ENCODE assay signal across 12 mouse cellular contexts in genomic region chr2:131143007-131143780, GRCm38 (mm10). TPM values are rescaled to one million over a fixed set of nuclear protein-coding genes. Genes with fewer than 3 reads are reported as not detected.
A peak's percentile ranks its signal among the peaks of the same experiment; 100 is the strongest.
DNase-seq lines count a peak whose midpoint lies in the region; ATAC-seq and TF ChIP-seq lines count a peak whose summit lies in the region.
"Had no signal": no experiment of that assay in that cellular context is flagged by ENCODE, and none has a peak within 500 bp of the region (broad histone marks: within the 10 kb centered on the region; RNA-seq: fewer than 3 reads in every experiment).

No protein-coding gene starts in this region.

- H3K9ac ChIP-seq in forebrain, embryonic 14.5 days (ENCODE audit: low read length) = no peak overlapping the region
- H3K9ac ChIP-seq in kidney, postnatal 0 days (ENCODE audit: low read depth, low read length) = no peak overlapping the region
- no peak overlapping the region for H3K9ac ChIP-seq in ES-Bruce4 (ENCODE audit: low read depth, poor library complexity, severe bottlenecking)
- H3K9ac ChIP-seq in liver, embryonic 12.5 days = 0 out of 2 replicates have a peak overlapping the region, but pooled peaks have one; percentile 27
- H3K9ac ChIP-seq: limb, embryonic 12.5 days had no signal

- no peak for DNase-seq in forebrain, embryonic 14.5 days (ENCODE audit: low spot score)
- no peak for DNase-seq in forebrain, embryonic 10.5 days (ENCODE audit: extremely low spot score, low spot score)
- no peak for DNase-seq in kidney, postnatal 0 days (ENCODE audit: low spot score)
- DNase-seq in kidney, adult 11 months = no peak
- DNase-seq in retina, embryonic 14.5 days (ENCODE audit: low spot score) = no peak
- DNase-seq in right cerebral cortex, postnatal 10 days (ENCODE audit: low spot score in 2 of 2) = no peak
- DNase-seq: cerebellum, adult 11-12 months had no signal

- no peaks in the 10 kb centered on the region for H3K4me1 ChIP-seq in forebrain, embryonic 14.5 days (ENCODE audit: control insufficient read depth, insufficient read depth, low read length)
- H3K4me1 ChIP-seq in forebrain, embryonic 10.5 days = peaks cover 26% of the 10 kb centered on the region
- peaks cover 7% of the 10 kb centered on the region; the same call in 1 of the 2 replicates for H3K4me1 ChIP-seq in kidney, postnatal 0 days (replicated peaks; ENCODE audit: insufficient read depth, low read length)
- H3K4me1 ChIP-seq in ES-Bruce4 (ENCODE audit: control insufficient read depth, insufficient read depth, low read length) = no peaks in the 10 kb centered on the region
- H3K4me1 ChIP-seq in liver, embryonic 12.5 days = peaks cover 69% of the 10 kb centered on the region

- H3K9me3 ChIP-seq in forebrain, embryonic 14.5 days (replicated peaks; ENCODE audit: control insufficient read depth, low read length) = no peaks in the 10 kb centered on the region
- no peaks in the 10 kb centered on the region for H3K9me3 ChIP-seq in forebrain, embryonic 10.5 days
- H3K9me3 ChIP-seq in kidney, postnatal 0 days (replicated peaks; ENCODE audit: low read length) = no peaks in the 10 kb centered on the region
- no peaks in the 10 kb centered on the region for H3K9me3 ChIP-seq in ES-Bruce4 (replicated peaks; ENCODE audit: control insufficient read depth, insufficient read depth, low read length, poor library complexity, severe bottlenecking)
- no peaks in the 10 kb centered on the region for H3K9me3 ChIP-seq in liver, embryonic 12.5 days (replicated peaks)
- H3K9me3 ChIP-seq: limb, embryonic 12.5 days had no signal

- H3K27me3 ChIP-seq in forebrain, embryonic 14.5 days (replicated peaks; ENCODE audit: control insufficient read depth, insufficient read depth, low read length) = no peaks in the 10 kb centered on the region
- no peaks in the 10 kb centered on the region for H3K27me3 ChIP-seq in forebrain, embryonic 10.5 days (ENCODE audit: poor library complexity, severe bottlenecking)
- no peaks in the 10 kb centered on the region for H3K27me3 ChIP-seq in kidney, postnatal 0 days (ENCODE audit: insufficient read depth, low read length)
- no peaks in the 10 kb centered on the region for H3K27me3 ChIP-seq in ES-Bruce4 (ENCODE audit: control insufficient read depth, insufficient read depth, low read length, poor library complexity, severe bottlenecking)
- no peaks in the 10 kb centered on the region for H3K27me3 ChIP-seq in liver, embryonic 12.5 days (replicated peaks)
- H3K27me3 ChIP-seq: limb, embryonic 12.5 days had no signal

- H3K4me2 ChIP-seq in forebrain, embryonic 14.5 days (ENCODE audit: low read length) = no peak overlapping the region
- H3K4me2 ChIP-seq in kidney, postnatal 0 days (ENCODE audit: low read length) = 0 out of 2 replicates have a peak overlapping the region, but pooled peaks have one; percentile 18
- peak overlapping the region; percentile 39 for H3K4me2 ChIP-seq in liver, embryonic 12.5 days
- H3K4me2 ChIP-seq: limb, embryonic 12.5 days had no signal

- H3K27ac ChIP-seq in forebrain, embryonic 14.5 days (ENCODE audit: low read depth, low read length) = no peak overlapping the region
- no peak overlapping the region for H3K27ac ChIP-seq in forebrain, embryonic 10.5 days
- H3K27ac ChIP-seq in kidney, postnatal 0 days = no peak overlapping the region
- H3K27ac ChIP-seq in ES-Bruce4 (ENCODE audit: insufficient read depth, low read length) = no peak overlapping the region
- H3K27ac ChIP-seq in liver, embryonic 12.5 days = no peak overlapping the region

- no peak for TF ChIP-seq EP300 in ES-Bruce4 (IDR thresholded peaks at IDR 0.05; ENCODE audit: insufficient read depth, low read depth, low read length)

- H3K4me3 ChIP-seq in forebrain, embryonic 14.5 days (ENCODE audit: low read depth, low read length) = no peak overlapping the region
- H3K4me3 ChIP-seq in forebrain, embryonic 10.5 days = no peak overlapping the region; the same call in 1 of the 2 replicates
- H3K4me3 ChIP-seq in kidney, postnatal 0 days (replicated peaks; ENCODE audit: low read depth, low read length) = no peak overlapping the region
- H3K4me3 ChIP-seq in ES-Bruce4 (ENCODE audit: low read depth, low read length) = 0 out of 2 replicates have a peak overlapping the region, but pooled peaks have one; percentile 3
- H3K4me3 ChIP-seq in liver, embryonic 12.5 days = no peak overlapping the region
- H3K4me3 ChIP-seq: limb, embryonic 12.5 days had no signal

- TF ChIP-seq CTCF in kidney, postnatal 0 days (IDR thresholded peaks at IDR 0.05; ENCODE audit: low read depth) = no peak
- TF ChIP-seq CTCF in ES-Bruce4 (IDR thresholded peaks at IDR 0.05; ENCODE audit: low read depth, low read length) = no peak

- H3K36me3 ChIP-seq in forebrain, embryonic 14.5 days (ENCODE audit: control insufficient read depth, insufficient read depth, low read length) = peaks cover 45% of the 10 kb centered on the region
- peaks cover 71% of the 10 kb centered on the region for H3K36me3 ChIP-seq in forebrain, embryonic 10.5 days (replicated peaks)
- peaks cover 51% of the 10 kb centered on the region for H3K36me3 ChIP-seq in kidney, postnatal 0 days (ENCODE audit: insufficient read depth, low read length)
- H3K36me3 ChIP-seq in ES-Bruce4 (ENCODE audit: control insufficient read depth, insufficient read depth, low read length, poor library complexity, severe bottlenecking) = peaks cover 11% of the 10 kb centered on the region; the same call in 1 of the 2 replicates
- H3K36me3 ChIP-seq in liver, embryonic 12.5 days = peaks cover 91% of the 10 kb centered on the region

- 66% methylated on average over 22 of the region's 22 CpGs for WGBS in forebrain, embryonic 14.5 days
- WGBS in forebrain, embryonic 10.5 days = 68% methylated on average over 22 of the region's 22 CpGs
- 72% methylated on average over 22 of the region's 22 CpGs for WGBS in kidney, postnatal 0 days
- WGBS in liver, embryonic 12.5 days (ENCODE audit: insufficient replicate concordance) = 76% methylated on average over 22 of the region's 22 CpGs

- TF ChIP-seq POLR2A in ES-Bruce4 (IDR thresholded peaks at IDR 0.05; ENCODE audit: insufficient read depth, low read length) = no peak

- ATAC-seq in forebrain, embryonic 14.5 days = peak; percentile 50
- no peak for ATAC-seq in kidney, postnatal 0 days (replicated peaks; ENCODE audit: low FRiP score, low read depth)
- ATAC-seq in liver, embryonic 12.5 days = no peak

RNA-seq across cellular contexts. Expression of gene Gm11037, which starts 9.9 kb away (rescaled TPM):
- not detected in 2 replicates for polyA plus RNA-seq in forebrain, embryonic 14.5 days (2014; fragmentation: Nextera tagmentation; extraction: Ambion mirVana)
- not detected in 2 replicates for polyA plus RNA-seq in forebrain, embryonic 10.5 days (2016; fragmentation: Nextera tagmentation; extraction: Ambion mirVana)
- not detected in 2 replicates for polyA plus RNA-seq in kidney, postnatal 0 days (2015; fragmentation: Nextera tagmentation; extraction: Ambion mirVana)
- polyA plus RNA-seq in ES-Bruce4 (2011; ENCODE audit: insufficient read depth, insufficient read length, low read depth, missing spikeins) = not detected in 2 replicates
- not detected in 2 replicates for polyA plus RNA-seq in liver, embryonic 12.5 days (2016; fragmentation: Nextera tagmentation; extraction: Ambion mirVana)
- polyA plus RNA-seq: adrenal gland, adult 2 months; limb, embryonic 12.5 days; midbrain, embryonic 14.5 days had no signal

RNA-seq across cellular contexts. Expression of gene Hspa12b, which starts 16.1 kb away (rescaled TPM):
- 1.6 and 1.8 TPM in 2 replicates for polyA plus RNA-seq in forebrain, embryonic 14.5 days (2014; fragmentation: Nextera tagmentation; extraction: Ambion mirVana)
- polyA plus RNA-seq in forebrain, embryonic 10.5 days (2016; fragmentation: Nextera tagmentation; extraction: Ambion mirVana) = 8.4 and 8.7 TPM in 2 replicates
- 9.4 and 9.8 TPM in 2 replicates for polyA plus RNA-seq in kidney, postnatal 0 days (2015; fragmentation: Nextera tagmentation; extraction: Ambion mirVana)
- polyA plus RNA-seq in ES-Bruce4 (2011; ENCODE audit: insufficient read depth, insufficient read length, low read depth, missing spikeins) = 1.9 and 2.2 TPM in 2 replicates
- 4.2 TPM in 2 replicates for polyA plus RNA-seq in liver, embryonic 12.5 days (2016; fragmentation: Nextera tagmentation; extraction: Ambion mirVana)

RNA-seq across cellular contexts. Expression of gene 1700037H04Rik, which starts 16.7 kb away (rescaled TPM):
- polyA plus RNA-seq in forebrain, embryonic 14.5 days (2014; fragmentation: Nextera tagmentation; extraction: Ambion mirVana) = 110 and 112 TPM in 2 replicates
- polyA plus RNA-seq in forebrain, embryonic 10.5 days (2016; fragmentation: Nextera tagmentation; extraction: Ambion mirVana) = 128 and 129 TPM in 2 replicates
- 84.8 and 91.5 TPM in 2 replicates for polyA plus RNA-seq in kidney, postnatal 0 days (2015; fragmentation: Nextera tagmentation; extraction: Ambion mirVana)
- 74.5 and 79.8 TPM in 2 replicates for polyA plus RNA-seq in ES-Bruce4 (2011; ENCODE audit: insufficient read depth, insufficient read length, low read depth, missing spikeins)
- polyA plus RNA-seq in liver, embryonic 12.5 days (2016; fragmentation: Nextera tagmentation; extraction: Ambion mirVana) = 131 and 141 TPM in 2 replicates

RNA-seq across cellular contexts. Expression of gene Cenpb, which starts 36.7 kb away (rescaled TPM):
- 9.3 and 9.7 TPM in 2 replicates for polyA plus RNA-seq in forebrain, embryonic 14.5 days (2014; fragmentation: Nextera tagmentation; extraction: Ambion mirVana)
- polyA plus RNA-seq in forebrain, embryonic 10.5 days (2016; fragmentation: Nextera tagmentation; extraction: Ambion mirVana) = 8.9 and 10.0 TPM in 2 replicates
- polyA plus RNA-seq in kidney, postnatal 0 days (2015; fragmentation: Nextera tagmentation; extraction: Ambion mirVana) = 13.1 and 15.3 TPM in 2 replicates
- 12.2 and 12.3 TPM in 2 replicates for polyA plus RNA-seq in ES-Bruce4 (2011; ENCODE audit: insufficient read depth, insufficient read length, low read depth, missing spikeins)
- 5.9 and 6.5 TPM in 2 replicates for polyA plus RNA-seq in liver, embryonic 12.5 days (2016; fragmentation: Nextera tagmentation; extraction: Ambion mirVana)

RNA-seq across cellular contexts. Expression of gene Cdc25b, which starts 43.6 kb away (rescaled TPM):
- polyA plus RNA-seq in forebrain, embryonic 14.5 days (2014; fragmentation: Nextera tagmentation; extraction: Ambion mirVana) = 30.0 and 32.0 TPM in 2 replicates
- 65.9 and 79.3 TPM in 2 replicates for polyA plus RNA-seq in forebrain, embryonic 10.5 days (2016; fragmentation: Nextera tagmentation; extraction: Ambion mirVana)
- 36.1 and 39.0 TPM in 2 replicates for polyA plus RNA-seq in kidney, postnatal 0 days (2015; fragmentation: Nextera tagmentation; extraction: Ambion mirVana)
- polyA plus RNA-seq in ES-Bruce4 (2011; ENCODE audit: insufficient read depth, insufficient read length, low read depth, missing spikeins) = 26.1 and 28.8 TPM in 2 replicates
- 172 and 182 TPM in 2 replicates for polyA plus RNA-seq in liver, embryonic 12.5 days (2016; fragmentation: Nextera tagmentation; extraction: Ambion mirVana)
